Mouse (Mus musculus): ENCODE data around the gene Agt. TPM values are rescaled to one million over a fixed set of nuclear protein-coding genes. Genes with fewer than 3 reads are reported as not detected.
A peak's percentile ranks its signal among the peaks of the same experiment; 100 is the strongest.

Gene Agt
- polyA plus RNA-seq, 1 experiment from 2014 or later, result not detected

GRCm38 (mm10) chr8:124586556-124586955, 17.1 kb upstream of the Agt start:
- DNase-seq (ENCODE audit: low spot score), result no peak
- no peak overlapping the region for H3K4me3 ChIP-seq (ENCODE audit: low read depth, low read length)
- H3K9ac ChIP-seq (ENCODE audit: low read length), result no peak overlapping the region
- H3K4me1 ChIP-seq (ENCODE audit: control insufficient read depth, insufficient read depth, low read length), result no peaks in the 10 kb centered on the region
- H3K27me3 ChIP-seq (ENCODE audit: control insufficient read depth, insufficient read depth, low read length), result no peaks in the 10 kb centered on the region
- no peak overlapping the region for H3K27ac ChIP-seq (replicated peaks; ENCODE audit: low read depth, low read length)
- no peak for ATAC-seq (ENCODE audit: insufficient number of reproducible peaks, low FRiP score, low TSS enrichment, low read depth)
- no peaks in the 10 kb centered on the region for H3K36me3 ChIP-seq (ENCODE audit: control insufficient read depth, insufficient read depth, low read length)
- no peaks in the 10 kb centered on the region for H3K9me3 ChIP-seq (ENCODE audit: control insufficient read depth, low read length)
- 79% methylated on average over 2 of the region's 2 CpGs for WGBS
- H3K4me2 ChIP-seq (ENCODE audit: low read depth, severe bottlenecking), result no peak overlapping the region

- Histone ChIP-seq H3K4me1 (ENCODE audit: control insufficient read depth, insufficient read depth, low read length) (no peaks in the 10 kb centered on the region), H3K9ac (ENCODE audit: low read length) (no peak overlapping the region), H3K9me3 (ENCODE audit: control insufficient read depth, low read length) (no peaks in the 10 kb centered on the region), H3K27ac (replicated peaks; ENCODE audit: low read depth, low read length) (no peak overlapping the region), H3K36me3 (ENCODE audit: control insufficient read depth, insufficient read depth, low read length) (no peaks in the 10 kb centered on the region), H3K4me3 (ENCODE audit: low read depth, low read length) (no peak overlapping the region), H3K27me3 (ENCODE audit: control insufficient read depth, insufficient read depth, low read length) (no peaks in the 10 kb centered on the region), H3K4me2 (ENCODE audit: low read depth, severe bottlenecking) (no peak overlapping the region)
- ATAC-seq (ENCODE audit: insufficient number of reproducible peaks, low FRiP score, low TSS enrichment, low read depth) (no peak), DNase-seq (ENCODE audit: low spot score) (no peak)
- 56% methylated on average over 3 of the region's 3 CpGs for WGBS
Measured at GRCm38 (mm10) chr8:124585718-124586425, 16.4 kb upstream of the Agt start.

- ATAC-seq (ENCODE audit: insufficient number of reproducible peaks, low FRiP score, low TSS enrichment, low read depth), result no peak
- Histone ChIP-seq H3K4me1 (ENCODE audit: control insufficient read depth, insufficient read depth, low read length) (no peaks in the 10 kb centered on the region), H3K4me2 (ENCODE audit: low read depth, severe bottlenecking) (no peak overlapping the region), H3K27me3 (ENCODE audit: control insufficient read depth, insufficient read depth, low read length) (no peaks in the 10 kb centered on the region), H3K4me3 (ENCODE audit: low read depth, low read length) (no peak overlapping the region), H3K9me3 (ENCODE audit: control insufficient read depth, low read length) (no peaks in the 10 kb centered on the region), H3K9ac (ENCODE audit: low read length) (no peak overlapping the region), H3K36me3 (ENCODE audit: control insufficient read depth, insufficient read depth, low read length) (no peaks in the 10 kb centered on the region), H3K27ac (replicated peaks; ENCODE audit: low read depth, low read length) (no peak overlapping the region)
- 85% methylated on average over 1 of the region's 1 CpGs for WGBS
- DNase-seq (ENCODE audit: low spot score), result no peak
Measured at GRCm38 (mm10) chr8:124576751-124577150, 7.2 kb upstream of the Agt start.

GRCm38 (mm10) chr8:124575811-124576210, 6.3 kb upstream of the Agt start, which contains the start of gene Capn9:
Gene Capn9, plus strand, starts transcription at chr8:124576111.
- H3K4me1 ChIP-seq (ENCODE audit: control insufficient read depth, insufficient read depth, low read length), result no peaks in the 10 kb centered on the region
- no peak within 1 kb of the TSS for H3K9ac ChIP-seq (ENCODE audit: low read length)
- no peak within 1 kb of the TSS for H3K27ac ChIP-seq (replicated peaks; ENCODE audit: low read depth, low read length)
- WGBS, result 89% methylated on average over 8 of the region's 8 CpGs
- no peaks in the 10 kb centered on the region for H3K9me3 ChIP-seq (ENCODE audit: control insufficient read depth, low read length)
- no peak within 1 kb of the TSS for H3K4me3 ChIP-seq (ENCODE audit: low read depth, low read length)
- no peak for DNase-seq (ENCODE audit: low spot score)
- no peaks in the 10 kb centered on the region for H3K27me3 ChIP-seq (ENCODE audit: control insufficient read depth, insufficient read depth, low read length)
- H3K4me2 ChIP-seq (ENCODE audit: low read depth, severe bottlenecking), result no peak within 1 kb of the TSS
- no peak for ATAC-seq (ENCODE audit: insufficient number of reproducible peaks, low FRiP score, low TSS enrichment, low read depth)
- H3K36me3 ChIP-seq (ENCODE audit: control insufficient read depth, insufficient read depth, low read length), result no peaks in the 10 kb centered on the region

GRCm38 (mm10) chr8:124573552-124574340, 4.2 kb upstream of the Agt start:
- 65% methylated on average over 15 of the region's 15 CpGs for whole genome bisulfite sequencing
- Histone ChIP-seq H3K36me3 (ENCODE audit: control insufficient read depth, insufficient read depth, low read length) (no peaks in the 10 kb centered on the region), H3K9ac (ENCODE audit: low read length) (0 out of 2 replicates have a peak overlapping the region, but pooled peaks have one; percentile 34), H3K4me1 (ENCODE audit: control insufficient read depth, insufficient read depth, low read length) (no peaks in the 10 kb centered on the region), H3K4me3 (ENCODE audit: low read depth, low read length) (no peak overlapping the region), H3K9me3 (ENCODE audit: control insufficient read depth, low read length) (no peaks in the 10 kb centered on the region), H3K27me3 (ENCODE audit: control insufficient read depth, insufficient read depth, low read length) (no peaks in the 10 kb centered on the region), H3K4me2 (ENCODE audit: low read depth, severe bottlenecking) (no peak overlapping the region), H3K27ac (replicated peaks; ENCODE audit: low read depth, low read length) (no peak overlapping the region)
- DNase-seq (ENCODE audit: low spot score), result peak; percentile 95
- 0 out of 2 replicates have a peak, but pooled peaks have one; percentile 31 for ATAC-seq (ENCODE audit: insufficient number of reproducible peaks, low FRiP score, low TSS enrichment, low read depth)

GRCm38 (mm10) chr8:124572430-124572775, 2.9 kb upstream of the Agt start:
- H3K4me3 ChIP-seq (ENCODE audit: low read depth, low read length), result no peak overlapping the region
- H3K9ac ChIP-seq (ENCODE audit: low read length), result no peak overlapping the region
- H3K9me3 ChIP-seq (ENCODE audit: control insufficient read depth, low read length), result no peaks in the 10 kb centered on the region
- DNase-seq (ENCODE audit: low spot score) (no peak), ATAC-seq (ENCODE audit: insufficient number of reproducible peaks, low FRiP score, low TSS enrichment, low read depth) (no peak)
- H3K36me3 ChIP-seq (ENCODE audit: control insufficient read depth, insufficient read depth, low read length), result no peaks in the 10 kb centered on the region
- no peak overlapping the region for H3K4me2 ChIP-seq (ENCODE audit: low read depth, severe bottlenecking)
- H3K4me1 ChIP-seq (ENCODE audit: control insufficient read depth, insufficient read depth, low read length), result no peaks in the 10 kb centered on the region
- no peak overlapping the region for H3K27ac ChIP-seq (replicated peaks; ENCODE audit: low read depth, low read length)
- no peaks in the 10 kb centered on the region for H3K27me3 ChIP-seq (ENCODE audit: control insufficient read depth, insufficient read depth, low read length)

- Histone ChIP-seq H3K4me3 (ENCODE audit: low read depth, low read length) (no peak overlapping the region), H3K9ac (ENCODE audit: low read length) (no peak overlapping the region), H3K4me1 (ENCODE audit: control insufficient read depth, insufficient read depth, low read length) (no peaks in the 10 kb centered on the region), H3K27ac (replicated peaks; ENCODE audit: low read depth, low read length) (no peak overlapping the region), H3K27me3 (ENCODE audit: control insufficient read depth, insufficient read depth, low read length) (no peaks in the 10 kb centered on the region), H3K36me3 (ENCODE audit: control insufficient read depth, insufficient read depth, low read length) (no peaks in the 10 kb centered on the region), H3K4me2 (ENCODE audit: low read depth, severe bottlenecking) (no peak overlapping the region), H3K9me3 (ENCODE audit: control insufficient read depth, low read length) (no peaks in the 10 kb centered on the region)
- DNase-seq (ENCODE audit: low spot score) (no peak), ATAC-seq (ENCODE audit: insufficient number of reproducible peaks, low FRiP score, low TSS enrichment, low read depth) (no peak)
- WGBS, result 77% methylated on average over 8 of the region's 8 CpGs
Measured at GRCm38 (mm10) chr8:124571732-124572429, 2.4 kb upstream of the Agt start.

GRCm38 (mm10) chr8:124569100-124569499, 406 bp downstream of the Agt start:
- Histone ChIP-seq H3K27ac (replicated peaks; ENCODE audit: low read depth, low read length) (no peak overlapping the region), H3K4me2 (ENCODE audit: low read depth, severe bottlenecking) (no peak overlapping the region), H3K9me3 (ENCODE audit: control insufficient read depth, low read length) (no peaks in the 10 kb centered on the region), H3K36me3 (ENCODE audit: control insufficient read depth, insufficient read depth, low read length) (no peaks in the 10 kb centered on the region), H3K9ac (ENCODE audit: low read length) (no peak overlapping the region), H3K4me3 (ENCODE audit: low read depth, low read length) (no peak overlapping the region), H3K27me3 (ENCODE audit: control insufficient read depth, insufficient read depth, low read length) (no peaks in the 10 kb centered on the region), H3K4me1 (ENCODE audit: control insufficient read depth, insufficient read depth, low read length) (no peaks in the 10 kb centered on the region)
- DNase-seq (ENCODE audit: low spot score) (no peak), ATAC-seq (ENCODE audit: insufficient number of reproducible peaks, low FRiP score, low TSS enrichment, low read depth) (no peak)
- 79% methylated on average over 2 of the region's 2 CpGs for WGBS

All from limb, embryonic 11.5 days (tissue).